Mouse (Mus musculus) heart, postnatal 0 days (tissue): ENCODE results near the gene Tmem222. TPM values are rescaled to one million over a fixed set of nuclear protein-coding genes. Genes with fewer than 3 reads are reported as not detected.

ENCODE experiments used
- ATAC-seq: fragments of 200-750 bp; cut with Nextera tagmentation; 2 replicates; pipeline ENCODE4 v1.8.0; 2017; ENCODE audit warnings: low read depth, moderate number of reproducible peaks, moderate library complexity; ENCODE audit not compliant: insufficient read depth
- DNase-seq: peaks from one replicate; pipeline ENCODE4 v3.0.0-alpha.2; 2016; ENCODE audit warnings: low spot score
- H3K27ac ChIP-seq: fragments of 300-500 bp; sonication (generic); 2 replicates; pipeline ENCODE4 v1.5.1; 2014; ENCODE audit warnings: low read depth, mild to moderate bottlenecking
- H3K27me3 ChIP-seq: fragments of 300-500 bp; sonication (generic); 2 replicates; pipeline ENCODE4 v1.6.1; 2014; ENCODE audit warnings: low read length, mixed read lengths; ENCODE audit not compliant: control insufficient read depth, insufficient read depth
- H3K36me3 ChIP-seq: fragments of 300-500 bp; sonication (generic); replicated peaks from 2 replicates; pipeline ENCODE4 v1.6.1; 2014; ENCODE audit warnings: low read length, mixed read lengths; ENCODE audit not compliant: control insufficient read depth, insufficient read depth
- H3K4me1 ChIP-seq: fragments of 300-500 bp; sonication (generic); 2 replicates; pipeline ENCODE4 v1.6.1; 2014; ENCODE audit warnings: antibody characterized with exemption; ENCODE audit not compliant: control insufficient read depth, insufficient read depth
- H3K4me2 ChIP-seq: fragments of 300-500 bp; sonication (generic); 2 replicates; pipeline ENCODE4 v1.6.1; 2014; ENCODE audit warnings: low read depth, mild to moderate bottlenecking, low read length, moderate library complexity
- H3K4me3 ChIP-seq: fragments of 300-500 bp; sonication (generic); 2 replicates; pipeline ENCODE4 v1.5.1; 2014; ENCODE audit warnings: low read depth, low read length
- H3K9ac ChIP-seq: fragments of 300-500 bp; sonication (generic); replicated peaks from 2 replicates; pipeline ENCODE4 v1.6.1; 2014; ENCODE audit warnings: low read depth, low read length, mixed read lengths
- H3K9me3 ChIP-seq: fragments of 300-500 bp; sonication (generic); replicated peaks from 2 replicates; pipeline ENCODE4 v1.6.1; 2016; ENCODE audit warnings: low read length; ENCODE audit not compliant: control insufficient read depth
- CTCF ChIP-seq: IDR thresholded peaks from 2 replicates; pipeline ENCODE4 v1.5.1; 2016; ENCODE audit warnings: antibody characterized with exemption, control low read depth, low read depth
- EP300 ChIP-seq: IDR thresholded peaks from 2 replicates; pipeline ENCODE4 v1.6.1; 2016; ENCODE audit warnings: antibody characterized with exemption, low read depth
- WGBS: fragments of 180-500 bp; shearing (Covaris S2); extraction: QIAGEN DNeasy Blood & Tissue Kit; methylation state at CpG from one replicate; pipeline ENCODE4 v1.1.7; 2014; 5-methylcytosine and 5-hydroxymethylcytosine counted together
- polyA plus RNA-seq: library from polyadenylated mRNA; unstranded; fragments of >200 nt; fragmentation: Nextera tagmentation; extraction: Ambion mirVana; gene quantifications from 2 replicates; pipeline ENCODE4 v1.2.1, GENCODE M21; 2015
- total RNA-seq: library from RNA; depleted of rRNA; stranded (reverse); fragments of >200 nt; gene quantifications from 2 replicates; pipeline ENCODE4 v1.2.3, GENCODE M21; 2014; ENCODE audit warnings: low replicate concordance

Tmem222 gene
- total and polyA plus RNA-seq, 2 experiments from 2014 or later, result 45.0 to 103 TPM

DNA sequence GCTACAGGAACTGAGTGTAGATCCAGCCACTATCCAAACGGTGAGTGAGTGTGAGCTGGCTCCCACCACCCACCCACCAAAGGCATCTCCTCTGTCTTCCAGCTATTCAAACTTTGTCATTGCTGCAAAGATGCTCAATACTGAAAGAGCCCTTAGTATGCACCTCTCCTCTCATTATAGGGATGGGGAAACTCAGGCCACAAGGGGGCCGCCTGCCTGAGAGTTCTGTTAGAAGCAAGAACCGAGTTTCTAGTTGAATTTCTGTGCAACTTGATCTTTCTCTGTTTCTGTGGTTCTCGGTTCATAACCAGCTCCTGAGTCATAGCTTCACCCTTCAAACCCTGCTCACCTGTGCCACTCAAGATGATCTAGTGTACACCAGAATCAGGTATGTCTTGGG, 25.5 kb downstream of the Tmem222 start:
- no peaks in the 10 kb centered on the region for H3K4me1 ChIP-seq
- 64% methylated on average over 4 of the region's 4 CpGs for WGBS
- peaks cover 62% of the 10 kb centered on the region for H3K27me3 ChIP-seq
- no peak overlapping the region for H3K27ac ChIP-seq
- no peak overlapping the region for H3K9ac ChIP-seq
- DNase-seq (no peak), ATAC-seq (no peak)
- no peaks in the 10 kb centered on the region for H3K9me3 ChIP-seq
- no peak overlapping the region for H3K4me3 ChIP-seq
- TF ChIP-seq EP300 (no peak), CTCF (peak; percentile 11; the same call in 1 of the 2 replicates)
- no peaks in the 10 kb centered on the region for H3K36me3 ChIP-seq
- no peak overlapping the region for H3K4me2 ChIP-seq

DNA sequence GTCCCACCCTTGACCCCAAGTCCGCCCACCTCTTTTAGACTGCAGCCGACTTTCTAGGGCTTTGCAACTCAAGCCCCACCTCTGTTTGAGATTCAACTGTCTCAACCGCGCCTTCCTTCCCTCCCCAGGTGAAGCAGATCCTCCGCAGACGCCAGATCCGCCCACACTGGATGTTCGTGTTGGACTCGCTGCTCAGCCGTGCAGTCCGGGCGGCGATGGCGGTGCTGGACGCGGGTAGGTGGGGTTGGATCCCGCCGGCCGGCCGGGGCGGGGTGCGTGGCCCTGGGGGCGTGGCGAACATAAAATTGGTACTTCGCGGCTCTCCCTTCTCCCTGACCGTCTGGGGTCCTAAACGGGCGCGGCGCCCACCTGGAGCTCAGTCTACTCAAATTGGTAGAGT, 26.4 kb downstream of the Tmem222 start:
- WGBS, result 18% methylated on average over 31 of the region's 31 CpGs
- no peak overlapping the region for H3K9ac ChIP-seq
- H3K4me2 ChIP-seq, result peak overlapping the region; percentile 48
- no peaks in the 10 kb centered on the region for H3K9me3 ChIP-seq
- peaks cover 62% of the 10 kb centered on the region for H3K27me3 ChIP-seq
- no peak for ATAC-seq
- no peak overlapping the region for H3K27ac ChIP-seq
- H3K36me3 ChIP-seq, result no peaks in the 10 kb centered on the region
- H3K4me3 ChIP-seq, result peak overlapping the region; percentile 26
- TF ChIP-seq EP300 (no peak), CTCF (no peak)
- no peak for DNase-seq
- H3K4me1 ChIP-seq, result no peaks in the 10 kb centered on the region

DNA sequence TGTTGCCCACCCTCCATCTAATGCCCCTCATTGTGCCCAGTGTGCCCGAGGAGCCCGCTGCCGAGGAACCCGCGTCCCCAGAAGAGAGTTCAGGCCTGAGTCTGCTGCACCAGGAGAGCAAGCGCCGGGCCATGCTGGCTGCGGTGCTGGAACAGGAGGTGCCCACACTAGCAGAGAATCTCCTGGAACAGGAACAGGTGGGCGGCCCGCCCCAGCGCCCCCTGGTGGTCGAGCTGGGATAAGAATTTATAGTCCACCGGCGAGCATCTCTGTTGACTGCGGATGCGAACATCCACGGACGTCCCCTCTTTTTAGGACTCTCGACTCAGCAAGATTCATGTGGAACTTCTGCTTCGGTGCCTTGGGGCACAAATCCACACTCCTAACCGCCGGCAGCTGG, 27.0 kb downstream of the Tmem222 start:
- H3K9me3 ChIP-seq, result no peaks in the 10 kb centered on the region
- H3K27ac ChIP-seq, result no peak overlapping the region
- peak; percentile 55 for DNase-seq
- TF ChIP-seq CTCF, result peak; percentile 67
- TF ChIP-seq EP300, result no peak
- no peaks in the 10 kb centered on the region for H3K36me3 ChIP-seq
- no peaks in the 10 kb centered on the region for H3K4me1 ChIP-seq
- peak; percentile 63 for ATAC-seq
- peak overlapping the region; percentile 26 for H3K4me3 ChIP-seq
- WGBS, result 5% methylated on average over 22 of the region's 22 CpGs
- no peak overlapping the region for H3K9ac ChIP-seq
- peak overlapping the region; percentile 48 for H3K4me2 ChIP-seq
- peaks cover 58% of the 10 kb centered on the region for H3K27me3 ChIP-seq

DNA sequence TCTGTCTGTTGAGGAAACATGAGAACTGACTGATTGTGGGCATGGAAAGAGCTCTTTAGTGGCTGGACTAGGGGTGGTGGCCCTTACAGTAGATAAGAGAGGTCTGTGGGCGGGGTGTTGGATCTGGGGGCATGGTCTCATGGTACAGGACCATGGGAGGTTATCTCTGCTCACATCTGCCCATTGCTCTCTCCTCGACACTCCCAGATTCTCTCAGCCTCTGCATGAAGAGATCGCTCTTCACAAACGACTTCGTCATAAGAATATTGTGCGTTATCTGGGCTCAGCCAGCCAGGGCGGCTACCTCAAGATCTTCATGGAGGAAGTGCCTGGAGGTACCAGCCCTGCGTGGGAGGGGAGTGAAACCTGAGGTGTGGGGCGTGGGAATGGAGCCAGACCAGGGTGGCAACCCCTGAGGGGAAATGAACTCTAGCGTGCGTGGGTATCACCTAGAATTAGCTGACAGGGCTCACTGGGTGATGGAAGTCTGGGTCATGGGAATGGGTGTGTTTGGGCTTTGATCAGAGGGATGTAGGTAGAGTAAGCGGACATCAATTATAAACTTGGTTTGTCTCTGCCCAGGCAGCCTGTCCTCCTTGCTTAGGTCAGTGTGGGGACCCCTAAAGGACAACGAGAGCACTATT, 29.7 kb downstream of the Tmem222 start:
- Histone ChIP-seq H3K27me3 (peaks cover 55% of the 10 kb centered on the region), H3K4me1 (no peaks in the 10 kb centered on the region), H3K36me3 (no peaks in the 10 kb centered on the region), H3K9ac (no peak overlapping the region), H3K9me3 (no peaks in the 10 kb centered on the region), H3K4me2 (no peak overlapping the region), H3K4me3 (no peak overlapping the region), H3K27ac (no peak overlapping the region)
- ATAC-seq (no peak), DNase-seq (no peak)
- no peak for TF ChIP-seq CTCF
- TF ChIP-seq EP300, result no peak
- 63% methylated on average over 13 of the region's 13 CpGs for WGBS

DNA sequence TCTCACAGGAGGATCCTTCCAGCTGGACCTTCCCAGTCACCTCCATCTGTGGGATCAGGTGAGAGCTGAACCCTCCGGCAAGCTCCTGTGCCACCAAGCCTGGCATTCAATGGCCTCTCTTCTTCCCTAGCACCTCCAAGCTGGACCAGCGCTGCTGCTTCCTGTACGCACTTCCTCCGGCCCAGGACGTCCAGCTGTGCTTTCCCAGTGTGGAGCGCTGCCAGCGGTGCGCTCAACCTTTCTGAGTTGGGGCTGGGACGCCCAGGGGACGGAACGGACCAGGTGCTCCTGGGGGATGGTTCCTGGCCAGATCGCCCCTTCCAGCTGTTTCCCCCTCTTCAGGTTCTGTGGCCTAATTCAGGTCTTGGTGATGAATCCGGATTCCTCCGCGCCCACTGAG, 30.5 kb downstream of the Tmem222 start:
- no peaks in the 10 kb centered on the region for H3K36me3 ChIP-seq
- H3K9me3 ChIP-seq, result no peaks in the 10 kb centered on the region
- H3K27me3 ChIP-seq, result peaks cover 56% of the 10 kb centered on the region
- no peak overlapping the region for H3K27ac ChIP-seq
- peak; percentile 44; the same call in 1 of the 2 replicates for TF ChIP-seq EP300
- TF ChIP-seq CTCF, result no peak
- ATAC-seq (no peak), DNase-seq (no peak)
- no peak overlapping the region for H3K4me2 ChIP-seq
- no peak overlapping the region for H3K9ac ChIP-seq
- 18% methylated on average over 15 of the region's 15 CpGs for WGBS
- H3K4me1 ChIP-seq, result no peaks in the 10 kb centered on the region
- H3K4me3 ChIP-seq, result no peak overlapping the region

DNA sequence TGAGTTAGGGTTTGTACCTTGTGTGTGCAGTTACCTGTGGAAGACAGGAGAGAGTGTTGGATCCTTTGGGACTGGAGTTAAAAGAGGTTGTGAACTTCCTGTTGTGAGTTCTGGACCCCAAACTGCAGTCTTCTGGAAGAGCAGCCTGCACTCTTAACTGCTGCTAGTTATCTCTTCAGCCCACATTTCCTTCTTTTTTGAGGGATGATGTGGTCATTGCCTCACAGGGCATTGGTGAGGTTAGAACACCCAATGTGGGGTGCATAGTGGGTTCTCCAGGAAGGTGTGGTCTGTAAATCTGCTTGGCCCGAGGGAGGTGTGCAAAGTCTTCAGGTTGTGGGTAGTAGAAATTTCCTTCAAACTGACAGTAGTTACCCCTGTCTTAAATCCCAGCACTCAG, 33.3 kb downstream of the Tmem222 start:
- Histone ChIP-seq H3K4me1 (no peaks in the 10 kb centered on the region), H3K4me2 (no peak overlapping the region), H3K9me3 (no peaks in the 10 kb centered on the region), H3K9ac (no peak overlapping the region), H3K27ac (no peak overlapping the region), H3K4me3 (no peak overlapping the region), H3K36me3 (no peaks in the 10 kb centered on the region), H3K27me3 (peaks cover 30% of the 10 kb centered on the region)
- no peak for ATAC-seq
- DNase-seq, result no peak
- 50% methylated on average over 1 of the region's 1 CpGs for WGBS
- no peak for TF ChIP-seq CTCF
- no peak for TF ChIP-seq EP300
